Mouse (Mus musculus) thymus, adult 2 months (tissue): ENCODE results near the gene Adcy2.

Source experiments
- CTCF ChIP-seq: fragments of 200-500 bp; IDR thresholded peaks from 2 replicates; pipeline ENCODE4 v1.5.1; 2012; ENCODE audit warnings: mild to moderate bottlenecking, control low read depth, low read length, moderate library complexity, borderline replicate concordance; ENCODE audit not compliant: control insufficient read depth, poor library complexity, insufficient read depth; ENCODE audit errors: extremely low read depth
- POLR2A ChIP-seq: fragments of 200-500 bp; IDR thresholded peaks from 2 replicates; pipeline ENCODE4 v1.6.1; 2012; ENCODE audit warnings: mild to moderate bottlenecking, low read length, control low read depth, moderate library complexity; ENCODE audit not compliant: control insufficient read depth, poor library complexity, insufficient read depth; ENCODE audit errors: extremely low read depth

DNA sequence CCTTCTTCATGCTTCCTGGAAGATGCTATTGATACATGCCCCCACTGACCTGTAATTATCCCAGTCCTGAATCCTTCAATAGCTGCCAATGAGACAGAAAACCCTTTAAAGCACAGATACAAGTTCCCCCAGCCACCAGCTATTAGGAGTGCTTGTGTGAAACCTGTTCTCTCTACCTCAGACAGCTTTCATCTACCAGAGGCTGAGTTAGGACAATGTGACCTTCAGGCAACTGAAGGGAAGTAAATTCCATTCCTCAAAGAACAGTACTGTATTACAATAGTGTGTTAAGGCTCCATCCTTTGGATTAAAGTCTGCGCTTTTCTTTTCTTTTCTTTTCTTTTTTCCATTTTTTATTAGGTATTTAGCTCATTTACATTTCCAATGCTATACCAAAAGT is 356.6 kb downstream of the Adcy2 start:
- TF ChIP-seq POLR2A (no peak), CTCF (no peak)
